Mouse (Mus musculus) bone marrow, adult 2 months (tissue): ENCODE data around the gene Prkrip1. TPM values are rescaled to one million over a fixed set of nuclear protein-coding genes. Genes with fewer than 3 reads are reported as not detected.

Experiments
- H3K27ac ChIP-seq: fragments of 200-500 bp; 2 replicates; pipeline ENCODE4 v1.5.1; 2012; ENCODE audit warnings: low read depth, mild to moderate bottlenecking, control low read depth, inconsistent platforms, low read length; ENCODE audit not compliant: control insufficient read depth, poor library complexity, insufficient read depth
- H3K4me1 ChIP-seq: fragments of 200-500 bp; 2 replicates; pipeline ENCODE4 v1.6.1; 2011; ENCODE audit warnings: low read length; ENCODE audit not compliant: control insufficient read depth, insufficient read depth
- H3K4me3 ChIP-seq: fragments of 200-500 bp; replicated peaks from 2 replicates; pipeline ENCODE3; 2011; ENCODE audit warnings: mild to moderate bottlenecking, low read depth, low read length, control low read depth; ENCODE audit not compliant: control insufficient read depth
- CTCF ChIP-seq: fragments of 200-500 bp; IDR thresholded peaks from 2 replicates; pipeline ENCODE4 v1.5.1; 2011; ENCODE audit warnings: low read length, control low read depth; ENCODE audit not compliant: control insufficient read depth, insufficient read depth
- POLR2A ChIP-seq: fragments of 200-500 bp; IDR thresholded peaks from 2 replicates; pipeline ENCODE4 v1.6.1; 2011; ENCODE audit warnings: low read depth, mild to moderate bottlenecking, control low read depth, low read length, borderline replicate concordance; ENCODE audit not compliant: control insufficient read depth
- WGBS: fragments of 180-500 bp; shearing (Covaris S2); methylation state at CpG from one replicate; pipeline ENCODE4 v1.1.7; 2018; 5-methylcytosine and 5-hydroxymethylcytosine counted together
- polyA plus RNA-seq: library from polyadenylated mRNA; stranded (reverse); fragments of >200 nt; gene quantifications from 2 replicates; pipeline ENCODE4 v1.2.4, GENCODE M21; 2011; ENCODE audit warnings: low replicate concordance; ENCODE audit not compliant: missing spikeins, insufficient read depth, insufficient read length

Gene Prkrip1
- polyA plus RNA-seq, 1 experiment, result 47.7 TPM

GRCm38 (mm10) chr5:136241161-136241560, 42.4 kb upstream of the Prkrip1 start:
- H3K4me1 ChIP-seq, result peaks cover 4% of the 10 kb centered on the region; the same call in 1 of the 2 replicates
- H3K27ac ChIP-seq, result no peak overlapping the region
- TF ChIP-seq CTCF (no peak), POLR2A (no peak)
- 83% methylated on average over 6 of the region's 6 CpGs for WGBS
- H3K4me3 ChIP-seq, result no peak overlapping the region

DNA sequence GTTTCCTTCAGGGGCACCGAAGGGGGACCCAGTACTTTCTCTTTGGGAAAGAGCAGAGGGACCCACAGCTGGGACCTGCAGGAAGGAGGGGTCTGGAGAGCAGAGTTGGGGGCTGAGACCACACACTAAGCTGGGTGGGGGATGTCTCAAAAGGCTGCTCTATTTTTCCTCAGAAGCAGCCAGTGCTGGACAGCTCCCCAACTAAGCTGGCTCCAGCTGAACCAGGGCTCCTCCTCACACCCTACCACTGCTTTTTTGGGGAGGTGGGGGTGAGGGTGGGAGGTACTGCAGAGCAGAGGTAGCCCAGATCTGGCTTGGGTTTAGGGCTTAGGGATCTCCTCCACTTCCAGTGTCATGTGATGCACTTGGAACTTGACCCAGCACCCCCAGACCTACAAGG, 41.6 kb upstream of the Prkrip1 start:
- H3K27ac ChIP-seq, result no peak overlapping the region
- no peak for TF ChIP-seq CTCF
- no peak for TF ChIP-seq POLR2A
- peaks cover under 1% of the 10 kb centered on the region; the same call in 1 of the 2 replicates for H3K4me1 ChIP-seq
- 81% methylated on average over 1 of the region's 1 CpGs for WGBS
- H3K4me3 ChIP-seq, result no peak overlapping the region

GRCm38 (mm10) chr5:136237607-136238006, 38.8 kb upstream of the Prkrip1 start:
- H3K27ac ChIP-seq, result no peak overlapping the region

GRCm38 (mm10) chr5:136236611-136237010, 37.8 kb upstream of the Prkrip1 start:
- no peaks in the 10 kb centered on the region for H3K4me1 ChIP-seq
- TF ChIP-seq CTCF (no peak), POLR2A (no peak)
- no peak overlapping the region for H3K4me3 ChIP-seq
- WGBS, result 82% methylated on average over 5 of the region's 5 CpGs
- no peak overlapping the region for H3K27ac ChIP-seq

More at GRCm38 (mm10) chr5:136237607-136238006, 38.8 kb upstream of the Prkrip1 start:
- H3K4me3 ChIP-seq, result no peak overlapping the region
- TF ChIP-seq CTCF, result no peak
- TF ChIP-seq POLR2A, result no peak
- H3K4me1 ChIP-seq, result no peaks in the 10 kb centered on the region
- 6% methylated on average over 19 of the region's 19 CpGs for WGBS

DNA sequence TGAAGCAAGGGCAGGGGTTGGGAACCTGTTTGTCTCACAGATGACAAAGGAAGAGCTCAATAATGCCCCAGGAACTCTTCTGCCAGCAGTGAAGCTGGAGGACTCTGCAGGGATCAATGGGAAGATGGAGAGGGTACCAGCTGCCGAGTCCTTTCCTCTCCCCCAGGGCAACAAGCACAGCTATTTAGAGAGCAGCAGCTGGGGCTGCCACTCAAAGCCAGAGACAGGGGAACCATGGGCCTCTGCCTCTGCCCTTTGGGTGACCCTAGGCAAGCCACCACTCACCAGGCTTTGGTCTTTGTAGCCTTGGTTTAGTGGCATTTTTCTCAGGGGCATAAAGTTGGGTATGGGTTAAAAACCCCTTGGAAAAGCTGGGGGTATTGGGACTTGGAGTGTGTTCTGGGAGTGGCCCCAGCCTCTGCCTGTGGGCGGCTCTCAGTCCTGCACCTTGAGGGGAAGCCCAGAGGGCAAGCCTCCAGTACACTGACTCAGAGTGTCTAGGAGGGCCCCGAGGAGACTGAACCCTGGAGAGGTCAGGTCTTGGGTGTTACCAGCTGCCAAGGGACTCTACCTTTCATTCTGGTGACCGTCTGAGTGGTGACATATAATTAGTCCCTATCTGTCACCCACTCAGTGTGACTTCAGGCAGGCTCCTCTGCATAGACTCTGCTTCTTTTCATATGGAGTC, 31.7 kb upstream of the Prkrip1 start:
- Histone ChIP-seq H3K4me1 (no peaks in the 10 kb centered on the region; the same call in 1 of the 2 replicates), H3K27ac (no peak overlapping the region), H3K4me3 (no peak overlapping the region)
- WGBS, result 71% methylated on average over 4 of the region's 4 CpGs
- TF ChIP-seq CTCF (no peak), POLR2A (no peak)

DNA sequence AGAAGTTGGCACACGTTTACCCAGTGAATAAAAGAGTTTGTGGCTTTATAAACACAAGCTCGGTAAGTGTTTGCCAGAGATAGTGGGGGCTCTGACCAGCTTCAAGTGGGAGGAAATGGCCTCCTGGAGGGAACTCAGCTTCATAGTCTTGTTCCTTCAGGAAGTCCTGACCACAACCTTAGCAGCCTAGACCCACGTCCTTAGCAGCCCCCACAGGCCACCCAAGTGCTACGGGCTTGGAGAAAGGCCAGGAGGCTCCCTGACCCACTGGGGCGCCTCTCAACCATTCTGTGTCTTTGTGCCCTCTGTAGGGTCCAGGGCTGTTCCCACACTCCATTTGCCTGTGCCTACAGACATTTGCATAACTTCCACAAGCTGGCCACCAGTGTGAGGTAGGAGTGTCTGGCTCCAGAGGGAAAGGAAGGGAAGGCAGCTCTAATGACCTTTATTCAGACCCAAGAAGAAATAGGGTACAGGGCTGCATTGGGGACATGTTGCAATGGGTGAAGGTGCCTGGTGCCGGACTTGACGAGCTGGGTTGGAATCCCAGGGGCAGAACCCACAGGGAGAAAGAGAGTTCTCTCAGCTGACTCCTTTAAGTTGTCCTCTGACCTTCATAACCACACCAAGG, 27.6 kb upstream of the Prkrip1 start:
- no peaks in the 10 kb centered on the region; the same call in 1 of the 2 replicates for H3K4me1 ChIP-seq
- TF ChIP-seq POLR2A, result no peak
- TF ChIP-seq CTCF, result no peak
- no peak overlapping the region for H3K4me3 ChIP-seq
- no peak overlapping the region for H3K27ac ChIP-seq
- 22% methylated on average over 7 of the region's 7 CpGs for WGBS

GRCm38 (mm10) chr5:136218585-136218984, 19.8 kb upstream of the Prkrip1 start:
- no peak overlapping the region for H3K4me3 ChIP-seq
- TF ChIP-seq POLR2A, result no peak
- TF ChIP-seq CTCF, result no peak
- H3K4me1 ChIP-seq, result peaks cover 6% of the 10 kb centered on the region; the same call in 1 of the 2 replicates
- 89% methylated on average over 12 of the region's 12 CpGs for WGBS
- no peak overlapping the region for H3K27ac ChIP-seq

DNA sequence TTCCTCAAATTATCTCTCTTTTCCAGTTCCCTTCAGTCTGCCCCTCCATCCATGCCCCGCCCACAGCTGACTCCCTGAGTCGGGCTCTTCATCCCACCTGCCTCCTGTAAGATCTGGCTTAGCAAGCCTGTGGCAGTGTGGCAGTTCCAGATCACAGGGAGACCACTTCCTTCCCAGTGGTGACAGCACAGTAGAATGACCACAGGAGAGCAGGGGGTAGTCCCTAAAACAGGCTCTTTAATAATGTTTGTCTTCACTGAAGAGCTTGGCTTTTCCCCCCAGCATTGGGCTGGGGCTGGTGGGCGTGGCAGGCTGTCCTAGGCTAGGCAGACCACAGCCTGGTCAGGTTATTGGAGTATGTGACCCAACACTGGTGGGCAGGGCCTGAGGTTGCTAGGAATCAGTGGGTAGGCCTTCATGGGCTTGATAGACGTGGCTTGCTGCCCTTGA, 19.2 kb upstream of the Prkrip1 start:
- peaks cover 7% of the 10 kb centered on the region; the same call in 1 of the 2 replicates for H3K4me1 ChIP-seq
- TF ChIP-seq CTCF, result no peak
- no peak for TF ChIP-seq POLR2A
- H3K27ac ChIP-seq, result no peak overlapping the region; the same call in 1 of the 2 replicates
- WGBS, result 20% methylated on average over 4 of the region's 4 CpGs
- no peak overlapping the region for H3K4me3 ChIP-seq
